Mouse (Mus musculus): ENCODE results near the gene Mtfp1.

Mtfp1 gene

DNA sequence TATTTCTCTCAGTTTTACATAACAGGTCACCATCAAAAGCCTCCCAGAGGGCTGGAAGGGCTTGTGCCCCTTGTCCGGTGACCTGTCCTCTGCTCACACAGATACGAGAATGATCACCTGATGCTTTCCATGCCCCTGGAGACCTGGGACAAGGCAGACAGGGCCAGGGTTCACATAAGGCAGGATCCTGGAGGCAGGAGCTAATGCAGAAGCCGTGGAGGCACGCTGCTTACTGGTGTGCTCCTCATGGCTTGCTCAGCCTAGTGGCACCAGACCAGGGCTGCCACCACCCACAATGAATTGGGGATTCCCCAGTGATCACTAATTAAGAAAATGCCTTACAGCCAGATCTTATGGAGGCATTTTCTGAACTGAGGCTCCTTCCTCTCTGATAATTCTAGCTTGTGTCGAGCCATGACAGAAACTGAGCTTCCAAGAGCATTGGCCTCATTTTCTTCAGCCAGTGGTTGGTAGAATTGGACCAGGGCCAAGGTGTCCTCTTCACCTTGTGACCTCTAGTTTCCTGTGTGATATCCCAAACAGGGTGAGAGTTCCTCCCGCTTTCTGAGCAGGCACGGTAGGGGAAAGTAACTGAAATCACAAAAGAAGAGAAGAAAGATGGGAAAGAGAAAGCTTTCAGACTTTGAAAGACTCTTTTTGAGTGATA, 16.8 kb downstream of the Mtfp1 start:
- DNase-seq = no peak

DNA sequence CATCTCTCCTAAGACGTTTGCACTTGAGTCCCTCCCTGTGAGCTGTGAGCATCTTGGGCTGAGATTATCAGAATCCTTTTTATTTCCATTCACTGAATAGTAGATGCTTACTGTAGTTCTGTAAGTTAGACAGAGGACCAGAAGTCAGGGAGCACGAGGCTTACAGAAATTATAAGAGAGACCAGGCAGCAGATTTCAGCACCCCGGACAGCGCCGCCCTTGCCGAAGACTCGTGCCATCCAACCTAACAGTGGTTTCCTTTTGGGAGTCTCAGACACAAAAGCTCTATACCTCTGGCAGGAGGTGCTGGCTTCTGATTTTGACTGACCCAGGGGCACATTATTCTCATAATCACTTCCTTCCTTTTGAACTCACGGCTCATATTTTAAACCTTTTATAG, 18.6 kb downstream of the Mtfp1 start:
- DNase-seq = no peak

- DNase-seq = no peak
These were observed 25.6 kb downstream of the Mtfp1 start for GRCm38 (mm10) chr11:4069664-4070063.

DNA sequence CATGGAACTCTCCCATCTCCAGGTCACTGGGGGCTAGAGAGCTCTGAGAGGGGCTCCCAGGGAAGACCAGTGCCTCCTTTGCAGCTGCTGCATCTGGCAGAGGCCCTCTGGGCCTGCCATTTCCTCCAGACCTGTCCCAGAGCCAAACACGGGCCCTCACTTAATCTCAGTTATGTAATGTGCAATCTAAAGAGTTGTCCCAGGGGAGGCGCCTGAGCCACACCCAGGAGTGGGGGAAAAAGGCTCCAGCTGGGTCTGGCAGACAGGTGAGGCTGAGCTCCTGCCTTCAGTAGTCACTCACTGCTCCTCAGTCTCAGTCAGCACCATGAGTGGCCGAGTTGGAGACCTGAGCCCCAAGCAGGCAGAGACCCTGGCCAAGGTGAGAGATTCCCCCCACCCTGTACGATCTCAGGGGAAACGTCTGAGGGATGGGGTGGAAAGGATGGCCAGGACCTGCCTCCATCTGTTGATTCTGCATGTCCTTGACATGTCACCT, 30.6 kb downstream of the Mtfp1 start, which contains the start of gene Sec14l3:
Gene Sec14l3, plus strand, starts transcription at position 215 of the 496 bp plus-strand sequence.
- DNase-seq = no peak

DNA sequence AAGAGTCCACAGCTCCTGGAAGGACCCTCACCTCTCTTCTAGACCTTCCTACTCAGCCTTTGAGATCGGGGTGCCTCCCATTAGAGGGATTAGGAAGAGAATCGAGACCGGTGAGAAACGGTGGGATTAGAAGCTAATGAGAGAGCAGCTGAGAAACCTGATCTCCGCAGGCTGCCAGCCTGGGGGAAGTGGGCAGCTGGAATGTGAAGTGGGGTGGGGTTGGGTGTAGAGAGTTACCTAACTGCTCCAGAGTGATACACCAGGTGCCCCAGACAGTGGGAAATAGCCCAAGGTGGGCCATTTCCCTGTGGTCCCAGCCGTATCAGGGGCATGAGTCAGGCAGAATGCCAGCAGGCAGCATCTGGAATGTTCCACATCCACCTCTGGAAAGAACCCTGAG, 32.3 kb downstream of the Mtfp1 start:
- DNase-seq = no peak

- DNase-seq = no peak
These were observed 32.7 kb downstream of the Mtfp1 start for GRCm38 (mm10) chr11:4062523-4062922.

DNA sequence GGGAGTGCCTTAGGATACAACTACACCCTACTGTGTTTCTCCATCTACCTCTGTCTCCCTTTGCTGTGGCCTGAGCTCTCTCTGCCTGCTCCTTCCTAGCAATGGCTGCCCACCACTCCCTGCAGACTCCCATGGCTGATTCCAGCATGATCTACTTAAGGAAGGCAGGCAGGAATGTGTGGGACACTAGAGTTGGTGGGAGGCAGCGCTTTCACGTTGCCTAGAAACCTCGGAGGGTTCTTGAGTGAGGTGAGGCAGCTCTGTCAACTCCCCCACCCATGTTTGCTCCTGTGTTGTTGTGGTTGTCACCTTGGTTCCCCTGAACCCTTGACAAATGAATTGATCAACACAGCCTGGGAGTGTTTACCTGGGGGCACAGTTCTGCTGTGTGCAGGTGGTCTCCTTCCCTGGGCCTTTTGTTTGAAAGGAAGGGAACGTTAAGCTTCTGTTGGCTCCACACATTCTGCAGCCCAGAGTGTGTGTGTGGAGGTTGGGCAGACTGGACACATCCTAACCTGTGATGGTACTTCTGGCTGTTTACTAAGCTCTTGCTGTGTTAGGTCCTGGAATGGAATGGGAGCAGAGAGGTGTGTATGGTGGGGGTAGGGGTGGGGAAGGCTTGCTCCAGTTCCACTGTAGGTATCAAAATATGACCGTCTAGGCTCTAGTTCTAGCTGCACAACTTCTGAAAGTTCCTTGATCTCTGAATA, 34.2 kb downstream of the Mtfp1 start:
- no peak for DNase-seq

- DNase-seq = peak; percentile 64 to 83
These were observed 41.7 kb downstream of the Mtfp1 start for GRCm38 (mm10) chr11:4053586-4053985.

DNA sequence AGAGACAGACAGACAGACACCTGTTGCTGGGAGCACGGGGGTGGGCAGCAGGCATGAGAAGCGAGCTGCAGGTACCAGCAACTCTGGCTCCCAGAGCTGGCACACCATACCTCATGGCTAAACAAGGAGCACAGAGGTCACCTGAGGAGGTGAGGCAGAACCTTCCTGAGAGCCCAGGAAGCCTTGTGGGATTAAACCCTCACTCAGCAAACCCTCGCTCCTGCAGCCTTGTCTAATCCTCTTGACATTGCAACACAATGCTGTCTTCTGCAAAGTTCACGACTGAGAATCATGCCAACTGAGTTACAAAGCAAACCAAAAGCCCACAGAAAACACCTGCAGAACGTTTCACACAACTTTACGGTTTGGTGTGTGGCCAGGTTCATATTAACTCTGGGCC, 46.8 kb downstream of the Mtfp1 start:
- DNase-seq = no peak

DNA sequence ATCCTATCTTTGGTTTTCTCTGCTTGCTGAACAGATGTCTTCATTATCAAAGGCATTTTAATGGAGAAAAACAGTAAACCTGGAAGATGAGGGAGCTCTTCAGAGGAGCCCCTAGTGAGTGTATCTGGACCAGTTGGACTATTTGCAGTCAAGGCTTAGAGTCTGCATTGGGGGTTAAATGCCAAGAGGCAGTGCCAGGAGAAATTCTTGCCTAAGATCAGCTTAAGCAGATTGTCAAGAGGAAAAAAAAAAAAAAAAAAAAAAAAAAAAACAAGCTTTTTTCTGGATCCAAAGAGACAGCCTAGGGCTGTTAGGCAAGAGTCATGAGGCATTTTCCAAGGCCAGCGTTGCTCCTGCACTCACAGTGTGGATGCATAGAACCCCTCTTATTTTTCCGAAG, 47.5 kb downstream of the Mtfp1 start:
- no peak for DNase-seq

DNA sequence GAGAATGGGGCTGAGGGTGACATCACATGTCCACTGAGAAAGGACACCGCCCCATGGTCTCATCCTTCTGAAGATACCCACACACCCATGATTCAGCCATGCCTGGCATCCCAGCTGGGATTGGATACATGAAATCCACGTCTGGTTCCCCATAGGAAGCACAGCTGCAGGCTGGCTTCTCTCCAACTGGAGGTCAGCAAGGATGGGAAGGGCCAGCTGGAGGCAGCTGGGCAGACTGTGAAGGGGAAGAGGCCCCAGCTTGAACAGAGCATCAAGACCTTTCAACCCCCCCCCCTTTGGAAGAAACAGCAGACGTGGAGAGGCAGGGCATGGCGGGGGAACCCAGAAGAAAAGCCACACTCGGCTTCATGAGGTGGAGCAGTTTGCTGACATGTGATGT, 48.7 kb downstream of the Mtfp1 start:
- no peak for DNase-seq

- DNase-seq = no peak
These were observed 52.2 kb downstream of the Mtfp1 start for GRCm38 (mm10) chr11:4043081-4043480.

Data from cerebellum, postnatal 25 days (tissue).